Mouse (Mus musculus): ENCODE data around the gene Cdkn2b. TPM values are rescaled to one million over a fixed set of nuclear protein-coding genes. Genes with fewer than 3 reads are reported as not detected.
A peak's percentile ranks its signal among the peaks of the same experiment; 100 is the strongest.

Gene Cdkn2b
- polyA plus RNA-seq, 1 experiment from 2014 or later, result 26.9 TPM

- Histone ChIP-seq H3K9ac (ENCODE audit: low read length) (no peak overlapping the region), H3K36me3 (ENCODE audit: control insufficient read depth, insufficient read depth, low read length) (no peaks in the 10 kb centered on the region), H3K4me3 (ENCODE audit: low read depth, low read length) (no peak overlapping the region), H3K27ac (replicated peaks) (no peak overlapping the region), H3K9me3 (ENCODE audit: control insufficient read depth, low read length) (no peaks in the 10 kb centered on the region), H3K4me1 (replicated peaks; ENCODE audit: control insufficient read depth, insufficient read depth) (no peaks in the 10 kb centered on the region), H3K27me3 (ENCODE audit: control insufficient read depth, insufficient read depth, low read length) (no peaks in the 10 kb centered on the region), H3K4me2 (replicated peaks; ENCODE audit: low read depth) (no peak overlapping the region)
- TF ChIP-seq EP300 (optimal IDR thresholded peaks at IDR 0.05) (no peak), CTCF (IDR thresholded peaks at IDR 0.05; ENCODE audit: low read depth) (no peak)
- DNase-seq (ENCODE audit: low spot score) (peak; percentile 25), ATAC-seq (ENCODE audit: low FRiP score, low TSS enrichment) (peak; percentile 71; the same call in 1 of the 2 replicates)
- WGBS, result 59% methylated on average over 6 of the region's 6 CpGs
Measured at GRCm38 (mm10) chr4:89350938-89351451, 40.2 kb upstream of the Cdkn2b start.

DNA sequence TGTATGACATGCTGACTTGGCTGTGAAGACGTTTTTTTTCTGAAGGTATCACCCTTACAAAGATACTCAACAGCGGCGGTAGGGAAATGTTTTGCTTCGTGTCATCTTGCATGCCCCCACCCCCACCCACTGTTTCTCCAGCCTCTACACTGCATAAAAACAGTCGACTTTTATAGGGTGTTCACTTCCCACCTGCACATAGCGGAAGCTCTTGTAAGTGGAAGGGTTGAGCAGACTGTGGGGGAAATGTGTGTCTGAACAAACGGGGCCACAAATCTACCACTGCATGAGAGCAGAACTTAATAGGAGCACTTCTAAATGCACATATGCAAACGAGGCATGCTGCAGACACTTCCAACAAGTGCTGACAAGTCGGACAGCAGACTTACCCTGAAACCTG, 39.6 kb upstream of the Cdkn2b start:
- H3K9me3 ChIP-seq (ENCODE audit: control insufficient read depth, low read length), result no peaks in the 10 kb centered on the region
- H3K36me3 ChIP-seq (ENCODE audit: control insufficient read depth, insufficient read depth, low read length), result no peaks in the 10 kb centered on the region
- no peak overlapping the region for H3K9ac ChIP-seq (ENCODE audit: low read length)
- TF ChIP-seq EP300 (optimal IDR thresholded peaks at IDR 0.05) (no peak), CTCF (IDR thresholded peaks at IDR 0.05; ENCODE audit: low read depth) (no peak)
- no peak overlapping the region for H3K27ac ChIP-seq (replicated peaks)
- WGBS, result 54% methylated on average over 9 of the region's 9 CpGs
- ATAC-seq (ENCODE audit: low FRiP score, low TSS enrichment) (no peak), DNase-seq (ENCODE audit: low spot score) (no peak)
- no peak overlapping the region for H3K4me2 ChIP-seq (replicated peaks; ENCODE audit: low read depth)
- no peaks in the 10 kb centered on the region for H3K27me3 ChIP-seq (ENCODE audit: control insufficient read depth, insufficient read depth, low read length)
- H3K4me1 ChIP-seq (replicated peaks; ENCODE audit: control insufficient read depth, insufficient read depth), result no peaks in the 10 kb centered on the region
- H3K4me3 ChIP-seq (ENCODE audit: low read depth, low read length), result no peak overlapping the region

DNA sequence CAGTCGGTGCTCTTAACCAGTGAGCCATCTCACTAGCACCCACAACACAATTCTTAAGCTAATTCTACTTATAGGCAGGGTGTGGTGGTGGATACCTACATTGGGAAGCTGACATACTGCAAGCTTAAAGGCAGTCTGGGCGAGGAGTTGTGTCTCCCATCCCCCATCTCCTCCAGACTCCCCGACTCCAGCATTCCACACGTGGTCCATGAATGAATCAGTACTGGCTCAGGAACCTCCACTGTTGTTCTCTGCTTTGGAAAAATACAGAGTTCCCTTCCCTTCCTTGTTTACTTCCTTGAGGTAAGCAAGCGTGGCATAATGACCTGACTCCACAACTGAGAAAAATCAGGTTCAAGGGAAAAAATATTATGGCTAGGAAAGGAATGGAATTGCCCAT, 38.0 kb upstream of the Cdkn2b start:
- Histone ChIP-seq H3K4me2 (replicated peaks; ENCODE audit: low read depth) (no peak overlapping the region), H3K27me3 (ENCODE audit: control insufficient read depth, insufficient read depth, low read length) (no peaks in the 10 kb centered on the region), H3K36me3 (ENCODE audit: control insufficient read depth, insufficient read depth, low read length) (no peaks in the 10 kb centered on the region), H3K4me3 (ENCODE audit: low read depth, low read length) (no peak overlapping the region), H3K27ac (replicated peaks) (no peak overlapping the region), H3K4me1 (replicated peaks; ENCODE audit: control insufficient read depth, insufficient read depth) (no peaks in the 10 kb centered on the region), H3K9me3 (ENCODE audit: control insufficient read depth, low read length) (no peaks in the 10 kb centered on the region), H3K9ac (ENCODE audit: low read length) (no peak overlapping the region)
- ATAC-seq (ENCODE audit: low FRiP score, low TSS enrichment) (no peak), DNase-seq (ENCODE audit: low spot score) (no peak)
- TF ChIP-seq EP300 (optimal IDR thresholded peaks at IDR 0.05) (no peak), CTCF (IDR thresholded peaks at IDR 0.05; ENCODE audit: low read depth) (no peak)
- 54% methylated on average over 5 of the region's 5 CpGs for WGBS

DNA sequence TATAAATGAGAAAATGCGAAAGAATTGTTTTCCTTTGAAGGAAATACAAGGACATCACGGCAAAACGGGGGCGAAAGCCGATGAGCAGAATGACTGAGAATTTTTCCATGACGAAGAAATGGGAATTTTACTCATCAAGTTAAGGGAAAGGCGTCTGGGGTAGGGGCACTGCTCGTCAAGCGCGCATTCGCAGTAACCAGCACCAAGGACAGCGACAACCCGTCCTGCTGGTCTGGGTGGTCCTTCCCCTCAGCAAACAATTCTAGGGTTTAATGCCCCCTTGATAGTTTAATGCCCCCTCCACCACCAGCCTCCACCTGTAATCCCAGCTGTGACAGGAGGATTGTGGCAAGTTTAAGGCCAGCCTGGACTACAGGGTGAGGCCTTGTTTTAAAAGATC, 2.6 kb upstream of the Cdkn2b start:
- no peaks in the 10 kb centered on the region for H3K4me1 ChIP-seq (replicated peaks; ENCODE audit: control insufficient read depth, insufficient read depth)
- no peaks in the 10 kb centered on the region for H3K36me3 ChIP-seq (ENCODE audit: control insufficient read depth, insufficient read depth, low read length)
- ATAC-seq (ENCODE audit: low FRiP score, low TSS enrichment), result no peak
- H3K4me3 ChIP-seq (ENCODE audit: low read depth, low read length), result no peak overlapping the region
- TF ChIP-seq EP300 (optimal IDR thresholded peaks at IDR 0.05) (no peak), CTCF (IDR thresholded peaks at IDR 0.05; ENCODE audit: low read depth) (no peak)
- no peak for DNase-seq (ENCODE audit: low spot score)
- peaks cover 7% of the 10 kb centered on the region; the same call in 1 of the 2 replicates for H3K27me3 ChIP-seq (ENCODE audit: control insufficient read depth, insufficient read depth, low read length)
- no peak overlapping the region for H3K27ac ChIP-seq (replicated peaks)
- no peak overlapping the region for H3K4me2 ChIP-seq (replicated peaks; ENCODE audit: low read depth)
- no peak overlapping the region for H3K9ac ChIP-seq (ENCODE audit: low read length)
- 11% methylated on average over 13 of the region's 13 CpGs for WGBS
- H3K9me3 ChIP-seq (ENCODE audit: control insufficient read depth, low read length), result no peaks in the 10 kb centered on the region

- Histone ChIP-seq H3K9ac (ENCODE audit: low read length) (no peak overlapping the region), H3K27ac (replicated peaks) (no peak overlapping the region), H3K4me2 (replicated peaks; ENCODE audit: low read depth) (peak overlapping the region; percentile 97), H3K36me3 (ENCODE audit: control insufficient read depth, insufficient read depth, low read length) (no peaks in the 10 kb centered on the region), H3K27me3 (ENCODE audit: control insufficient read depth, insufficient read depth, low read length) (peaks cover 16% of the 10 kb centered on the region), H3K4me1 (replicated peaks; ENCODE audit: control insufficient read depth, insufficient read depth) (no peaks in the 10 kb centered on the region), H3K4me3 (ENCODE audit: low read depth, low read length) (peak overlapping the region; percentile 60), H3K9me3 (ENCODE audit: control insufficient read depth, low read length) (no peaks in the 10 kb centered on the region)
- no peak for ATAC-seq (ENCODE audit: low FRiP score, low TSS enrichment)
- no peak for TF ChIP-seq CTCF (IDR thresholded peaks at IDR 0.05; ENCODE audit: low read depth)
- TF ChIP-seq EP300 (optimal IDR thresholded peaks at IDR 0.05), result no peak
- DNase-seq (ENCODE audit: low spot score), result no peak
- WGBS, result 7% methylated on average over 11 of the region's 11 CpGs
Measured at GRCm38 (mm10) chr4:89309996-89310395, 843 bp downstream of the Cdkn2b start.

DNA sequence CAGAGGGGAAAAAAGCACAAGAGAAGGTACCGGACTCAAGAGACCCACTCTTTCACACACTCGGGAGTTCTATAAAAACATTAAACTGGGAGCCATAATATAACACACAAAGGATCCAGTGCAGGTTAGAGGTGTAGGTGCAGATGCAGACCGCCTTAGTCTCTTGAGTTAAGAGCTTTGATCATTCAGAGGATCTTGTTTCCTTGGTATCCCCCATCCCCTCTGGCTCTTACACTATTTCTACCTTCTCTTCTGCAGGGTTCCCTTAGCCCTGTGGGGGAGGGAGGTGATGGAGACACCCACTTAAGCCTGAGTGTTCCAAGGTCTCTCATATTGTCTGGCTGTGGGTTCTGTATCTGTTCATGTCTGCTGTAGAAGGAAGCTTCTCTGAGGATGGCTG, 2.8 kb downstream of the Cdkn2b start:
- H3K4me3 ChIP-seq (ENCODE audit: low read depth, low read length), result no peak overlapping the region
- H3K27me3 ChIP-seq (ENCODE audit: control insufficient read depth, insufficient read depth, low read length), result peaks cover 21% of the 10 kb centered on the region
- no peak overlapping the region for H3K9ac ChIP-seq (ENCODE audit: low read length)
- DNase-seq (ENCODE audit: low spot score), result no peak
- no peak for ATAC-seq (ENCODE audit: low FRiP score, low TSS enrichment)
- 34% methylated on average over 3 of the region's 3 CpGs for WGBS
- no peaks in the 10 kb centered on the region for H3K36me3 ChIP-seq (ENCODE audit: control insufficient read depth, insufficient read depth, low read length)
- H3K4me1 ChIP-seq (replicated peaks; ENCODE audit: control insufficient read depth, insufficient read depth), result no peaks in the 10 kb centered on the region
- TF ChIP-seq EP300 (optimal IDR thresholded peaks at IDR 0.05), result no peak
- no peaks in the 10 kb centered on the region for H3K9me3 ChIP-seq (ENCODE audit: control insufficient read depth, low read length)
- no peak overlapping the region for H3K27ac ChIP-seq (replicated peaks)
- H3K4me2 ChIP-seq (replicated peaks; ENCODE audit: low read depth), result no peak overlapping the region

Data from stomach, postnatal 0 days (tissue).